Mouse (Mus musculus) monocyte, adult 2 months (primary cell): Measurements from ENCODE around the gene Clstn1.
A peak's percentile ranks its signal among the peaks of the same experiment; 100 is the strongest.

Experiments used
- DNase-seq, 2 experiments: peaks; one replicate each; pipeline ENCODE4 v3.0.0; 2022; ENCODE audit warnings: low spot score in 2 of 2, low read depth in 1 of 2

The Clstn1 gene

GRCm38 (mm10) chr4:149586044-149586782 is at the start of gene Clstn1:
Gene Clstn1 (plus strand): TSS chr4:149586468.
- DNase-seq: no peak

- DNase-seq: no peak
Observed at GRCm38 (mm10) chr4:149539441-149539840, 46.8 kb upstream of the Clstn1 start.

DNA sequence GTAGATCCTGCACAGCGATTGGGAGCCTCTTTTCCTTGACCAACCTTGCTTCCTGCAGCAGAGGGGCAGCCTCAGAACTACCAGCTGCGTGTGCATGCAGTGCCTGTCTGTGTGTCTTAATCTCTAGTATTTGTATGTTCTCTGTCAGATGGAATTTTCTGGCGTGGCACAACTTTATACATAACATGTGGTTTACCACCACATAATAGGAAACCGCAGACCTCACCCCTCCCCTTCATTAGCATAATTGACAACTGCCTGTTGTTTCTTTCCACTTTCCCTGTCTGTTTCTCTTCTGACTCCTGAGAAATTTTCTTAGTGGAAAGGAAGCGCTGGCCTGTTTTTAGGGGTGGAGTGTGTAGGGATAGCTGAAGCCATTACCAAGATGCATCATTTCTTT is 44.3 kb upstream of the Clstn1 start:
- no peak for DNase-seq

DNA sequence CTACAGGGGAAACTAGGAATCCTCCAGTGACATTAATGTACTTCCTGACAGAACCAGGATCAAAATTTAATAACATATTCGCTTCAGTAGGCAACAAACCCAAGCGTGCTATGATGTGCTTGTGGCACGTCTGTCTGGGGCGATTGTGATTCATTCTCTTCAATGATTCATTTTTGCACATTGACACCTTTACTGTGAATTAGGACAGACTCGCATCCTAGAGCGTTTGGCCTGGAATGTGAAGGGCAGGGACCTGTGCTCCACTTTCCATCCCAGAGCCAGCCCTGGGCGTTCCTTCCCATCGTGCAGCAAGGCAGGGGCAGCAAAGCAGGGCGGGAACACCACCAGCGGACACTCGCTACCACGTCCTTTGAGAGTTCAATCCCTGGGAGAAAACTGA is 43.8 kb upstream of the Clstn1 start:
- no peak for DNase-seq

DNA sequence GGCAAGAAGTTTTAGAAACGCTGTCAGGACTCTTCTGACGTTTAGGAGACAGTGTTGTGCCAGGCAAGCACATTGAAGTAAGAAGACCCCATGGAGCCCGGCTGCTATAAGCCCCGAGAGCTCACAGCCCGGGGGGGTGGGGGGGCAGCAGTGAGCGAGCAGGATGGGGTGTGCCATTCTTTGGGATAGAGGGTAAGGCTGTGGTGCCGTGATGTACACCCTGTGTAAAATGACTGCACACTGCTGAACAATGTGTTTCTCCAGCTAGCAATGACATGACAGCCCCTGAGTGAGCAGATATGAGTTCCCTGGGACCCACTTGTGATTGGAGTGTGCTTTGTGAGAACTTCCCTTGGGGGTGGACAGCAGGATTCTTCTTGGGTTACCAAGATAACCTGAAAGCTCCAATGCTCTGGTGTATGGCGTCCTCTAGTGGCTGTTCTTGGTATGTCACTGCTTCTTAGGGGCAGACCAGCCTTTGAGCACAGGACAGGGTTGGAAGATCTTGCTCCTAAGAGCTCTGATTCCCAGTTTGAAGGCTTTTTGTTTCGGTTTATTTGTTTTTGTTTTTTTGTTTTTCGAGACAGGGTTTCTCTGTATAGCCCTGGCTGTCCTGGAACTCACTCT is 43.2 kb upstream of the Clstn1 start:
- peak; percentile 37 to 65 for DNase-seq

DNA sequence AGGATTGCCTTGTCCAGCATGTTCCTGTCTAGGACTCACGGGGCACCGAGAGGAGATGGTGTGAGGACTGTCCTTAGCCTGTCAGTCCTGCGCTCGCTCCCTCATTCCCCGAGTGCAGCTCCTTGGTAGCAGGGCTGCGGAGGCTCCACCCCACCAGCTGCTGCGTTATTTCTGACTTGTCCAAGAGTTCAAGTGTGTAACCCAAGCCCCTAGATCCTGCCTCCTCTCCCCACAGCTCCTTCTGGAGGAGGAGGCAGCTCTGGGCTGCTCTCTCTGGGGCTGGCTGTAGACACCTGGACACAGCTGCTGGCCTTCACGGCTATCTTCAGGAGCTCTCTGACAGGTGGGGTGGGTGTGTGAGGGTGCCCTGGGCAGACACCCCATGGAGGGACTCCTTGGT is 41.4 kb upstream of the Clstn1 start:
- DNase-seq: no peak

- DNase-seq: no peak
Observed at GRCm38 (mm10) chr4:149546797-149547444, 39.3 kb upstream of the Clstn1 start.

DNA sequence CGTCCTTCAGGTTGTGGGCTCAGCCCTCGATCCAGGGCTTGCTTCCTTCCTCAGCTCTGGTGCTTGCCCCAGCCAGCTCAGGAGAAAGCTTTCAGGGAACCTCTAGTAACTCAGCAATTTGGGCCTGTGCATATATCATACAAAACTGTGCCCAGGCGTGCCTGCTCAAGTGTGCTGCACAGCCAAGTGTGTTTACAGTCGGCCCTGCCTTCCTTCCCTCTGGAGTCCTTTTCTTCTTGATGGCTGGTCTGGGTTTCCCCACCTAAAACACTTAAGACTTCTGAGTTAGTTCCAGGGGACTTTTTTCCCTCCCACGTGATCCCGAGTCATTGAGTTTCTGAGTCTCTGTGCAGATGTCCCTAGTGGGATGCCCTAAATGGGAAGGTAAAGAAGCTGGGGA is 38.7 kb upstream of the Clstn1 start:
- no peak for DNase-seq

- DNase-seq: peak; percentile 17 to 41
Observed at GRCm38 (mm10) chr4:149549221-149549925, 36.9 kb upstream of the Clstn1 start.

- DNase-seq: no peak
Observed at GRCm38 (mm10) chr4:149550866-149551265, 35.4 kb upstream of the Clstn1 start.

DNA sequence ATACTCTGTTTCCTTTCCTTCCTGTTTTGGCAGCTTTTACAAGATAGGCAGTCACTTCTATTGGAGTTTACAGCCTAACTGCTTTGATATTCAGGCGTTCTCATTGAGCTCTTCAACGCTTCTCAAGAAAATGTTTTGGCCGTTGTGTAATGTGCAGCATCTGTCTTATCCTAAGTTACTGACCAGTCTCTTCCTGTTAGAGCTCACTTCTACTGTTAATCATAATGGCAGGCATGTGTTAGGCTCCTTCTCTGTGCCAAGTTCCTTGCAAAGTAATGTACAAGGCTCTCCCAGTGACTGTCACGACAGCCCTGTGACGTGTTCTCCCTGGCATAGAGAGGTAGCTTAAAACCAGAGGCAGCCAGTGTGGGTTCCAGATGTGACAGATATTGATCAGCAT is 34.6 kb upstream of the Clstn1 start:
- DNase-seq: no peak

DNA sequence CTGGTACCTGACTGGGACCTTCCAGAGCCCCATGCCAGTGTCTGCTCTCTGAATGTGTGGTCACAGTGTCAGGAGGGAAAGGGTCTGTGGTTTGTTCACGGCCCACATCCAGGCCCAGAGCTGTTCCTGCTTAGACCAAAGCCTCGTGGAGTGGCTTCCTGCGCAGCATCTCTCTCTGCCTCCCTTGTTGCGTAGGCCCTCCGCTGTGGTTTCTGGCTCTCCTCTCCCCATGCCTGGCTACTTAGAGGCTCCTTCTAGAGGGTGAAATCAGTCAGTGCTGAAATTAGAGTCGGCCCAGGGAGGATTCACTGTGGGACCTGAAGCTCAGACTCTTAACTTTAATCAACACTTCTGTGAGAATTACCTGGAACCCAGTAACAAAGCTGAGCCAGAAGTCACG is 32.4 kb upstream of the Clstn1 start:
- no peak for DNase-seq

DNA sequence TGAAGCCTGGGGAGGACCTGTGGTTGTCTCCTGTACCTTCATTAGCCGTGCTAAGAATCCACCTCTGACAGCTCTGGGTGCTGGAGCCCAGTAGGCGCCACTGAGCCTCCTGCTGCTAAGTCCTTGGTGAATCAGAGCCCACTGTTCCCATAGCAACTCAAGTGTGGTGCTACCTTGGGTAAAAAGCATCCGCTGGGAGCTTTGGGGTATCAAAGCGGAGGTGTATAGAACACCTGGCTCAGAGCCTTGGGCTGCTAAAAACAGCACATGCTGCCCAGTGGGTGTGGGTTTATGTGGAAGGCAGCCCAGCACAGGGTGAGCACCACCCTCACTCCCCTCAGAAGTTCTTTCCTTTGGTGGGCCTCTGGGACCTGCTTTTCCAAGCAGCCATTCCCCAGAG is 30.2 kb upstream of the Clstn1 start:
- no peak for DNase-seq

DNA sequence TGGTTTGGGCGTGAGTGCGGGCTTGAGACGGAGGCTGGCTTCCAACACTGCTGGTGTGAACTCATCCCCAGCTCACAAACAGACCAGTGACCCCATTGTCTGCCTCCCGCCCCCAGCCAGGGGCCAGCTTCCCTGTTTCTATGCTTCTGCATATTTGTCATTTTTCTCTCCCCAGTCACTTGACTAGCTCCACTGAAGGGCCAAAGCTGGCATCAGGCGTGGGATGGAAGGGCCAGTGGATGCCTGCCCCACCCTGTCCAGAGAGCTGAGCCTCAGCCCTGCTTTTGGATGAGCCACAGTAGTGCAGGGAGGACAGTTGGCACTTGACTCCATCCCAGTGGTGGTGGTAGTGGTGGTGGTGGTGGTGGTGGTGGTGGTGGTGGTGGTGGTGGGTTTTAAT is 28.4 kb upstream of the Clstn1 start:
- DNase-seq: no peak

- DNase-seq: no peak
Observed at GRCm38 (mm10) chr4:149558389-149558788, 27.9 kb upstream of the Clstn1 start.

GRCm38 (mm10) chr4:149561392-149561791 is 24.9 kb upstream of the Clstn1 start:
- DNase-seq: no peak

DNA sequence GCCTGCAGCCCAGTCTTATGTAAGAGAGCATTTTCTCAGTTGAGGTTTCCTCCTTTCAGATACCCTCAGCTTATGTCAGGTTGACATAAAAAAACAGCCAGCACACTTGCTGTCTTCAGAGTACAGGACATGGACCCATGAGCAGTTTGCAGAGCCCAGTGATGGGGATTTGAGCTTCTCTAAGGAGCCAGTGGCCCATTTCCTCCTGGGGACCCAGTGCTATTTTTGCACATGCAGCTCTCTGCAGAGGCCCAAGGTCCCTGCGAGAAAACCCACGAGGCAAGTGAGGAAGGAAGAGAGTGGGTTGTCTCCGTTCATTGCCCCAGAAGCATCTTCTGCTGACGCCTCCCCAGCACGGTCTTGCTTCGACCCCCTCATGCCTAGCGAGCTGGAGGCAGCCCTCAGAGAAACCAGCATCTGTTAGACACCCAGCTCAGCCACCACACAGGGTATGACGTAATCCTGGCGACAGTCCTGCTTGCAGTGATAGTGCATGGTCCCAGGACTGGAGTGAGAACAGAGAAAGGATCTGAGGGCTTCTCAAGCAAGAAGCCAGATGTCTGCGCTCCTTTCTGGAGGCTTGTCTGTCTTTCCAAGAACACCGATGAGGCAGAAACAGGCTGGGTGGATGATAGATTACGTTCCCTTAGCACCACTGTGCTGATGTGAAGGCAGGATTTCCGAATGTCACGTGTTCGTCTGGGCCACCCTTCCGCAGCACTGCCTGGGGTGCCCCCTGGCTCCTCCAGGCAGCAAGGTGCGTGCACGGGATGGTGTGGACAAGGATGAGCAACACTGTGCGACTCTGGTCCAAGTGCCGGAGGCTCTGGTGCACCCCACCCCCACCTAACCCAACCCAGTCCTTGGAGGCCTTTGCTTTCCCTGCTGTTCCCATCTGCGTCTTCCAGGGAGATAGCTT is 24.0 kb upstream of the Clstn1 start:
- DNase-seq: no peak

DNA sequence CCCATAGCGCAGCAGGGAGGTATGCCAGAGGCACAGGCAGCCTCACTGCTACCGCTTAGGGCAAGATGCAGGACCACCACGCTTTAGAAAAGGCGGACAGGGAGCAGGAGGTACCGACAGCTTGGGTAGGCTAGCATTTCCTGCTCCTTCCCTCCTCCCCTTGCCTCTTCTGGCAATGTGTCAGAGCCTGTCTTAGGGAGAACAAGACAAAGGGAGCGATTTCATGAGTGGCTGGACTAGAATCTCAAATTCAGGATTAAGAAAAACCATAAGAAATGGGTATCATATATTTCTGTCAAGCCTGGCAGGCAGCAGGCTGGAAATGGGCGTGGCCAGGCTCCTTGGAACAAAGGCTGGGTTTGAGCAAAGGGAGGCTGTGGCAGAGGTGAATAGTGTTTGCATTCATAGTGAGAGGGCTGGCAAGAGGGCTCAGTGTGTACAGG is 23.3 kb upstream of the Clstn1 start:
- no peak for DNase-seq

DNA sequence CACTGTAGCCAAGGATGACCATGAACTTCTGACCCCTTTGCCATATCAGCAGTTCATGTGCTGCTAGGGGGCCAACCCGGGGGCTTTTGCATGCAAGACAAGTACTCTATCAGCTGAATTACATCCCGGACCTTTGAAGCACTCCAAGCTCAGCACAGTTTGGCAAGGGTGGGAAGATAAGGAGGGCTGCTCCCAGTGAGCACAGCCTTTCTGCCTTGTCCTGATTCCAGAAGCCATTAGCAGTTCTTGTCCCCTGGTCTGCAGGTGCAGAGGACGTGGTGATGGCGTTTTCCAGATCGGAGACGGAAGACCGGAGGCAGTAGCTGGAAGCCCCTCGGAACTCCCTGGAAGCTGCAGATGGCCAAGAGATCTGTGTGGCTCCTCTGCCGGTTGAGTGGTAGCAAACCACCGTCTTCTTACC is 22.3 kb upstream of the Clstn1 start:
- DNase-seq: no peak
